Mouse (Mus musculus): ENCODE results near the gene Ift57. TPM values are rescaled to one million over a fixed set of nuclear protein-coding genes. Genes with fewer than 3 reads are reported as not detected.

The Ift57 gene
- total RNA-seq, 2 experiments from 2014 or later, result 25.9 to 33.2 TPM

Other genes with a start within 250 kb of the Ift57 start
- gene Cd47, start 101.3 kb downstream of the Ift57 start, total RNA-seq (2021), result 100 to 1,000 TPM in 1 of 2 experiments, 10 to 100 TPM in 1; 87.8 to 195 TPM